Mouse (Mus musculus) ES-Bruce4 (cell line): ENCODE measurements at regions not wholly inside any gene's neighbourhood (a gene's known extent, or its start where the extent isn't known, plus 50 kb on each side); places are given as distances from the start of the nearest gene placed in this dataset.

Experiments
- CTCF ChIP-seq: IDR thresholded peaks from one replicate; pipeline ENCODE4 v1.8.1; 2011; ENCODE audit warnings: low read depth, low read length
- EP300 ChIP-seq: IDR thresholded peaks from 2 replicates; pipeline ENCODE4 v1.6.1; 2011; ENCODE audit warnings: low read depth, low read length; ENCODE audit not compliant: insufficient read depth
- POLR2A ChIP-seq: IDR thresholded peaks from one replicate; pipeline ENCODE4 v1.8.1; 2011; ENCODE audit warnings: low read length; ENCODE audit not compliant: insufficient read depth

- no peak for TF ChIP-seq POLR2A
- TF ChIP-seq CTCF: no peak
- no peak for TF ChIP-seq EP300
Measured at GRCm38 (mm10) chr7:95829889-95830288, 341.2 kb upstream of the Tenm4 start.
